Mouse (Mus musculus) intestine, embryonic 16.5 days (tissue): ENCODE measurements around the gene Rfx1. TPM values are rescaled to one million over a fixed set of nuclear protein-coding genes. Genes with fewer than 3 reads are reported as not detected.
A peak's percentile ranks its signal among the peaks of the same experiment; 100 is the strongest.

ENCODE experiments used
- ATAC-seq: fragments of 200-750 bp; cut with Nextera tagmentation; 2 replicates; pipeline ENCODE4 v1.8.0; 2017; ENCODE audit warnings: moderate TSS enrichment, moderate library complexity
- H3K27ac ChIP-seq: fragments of 300-500 bp; sonication (generic); 2 replicates; pipeline ENCODE4 v1.5.1; 2014; ENCODE audit warnings: mild to moderate bottlenecking, low read length
- H3K27me3 ChIP-seq: fragments of 300-500 bp; sonication (generic); replicated peaks from 2 replicates; pipeline ENCODE4 v1.6.1; 2014; ENCODE audit warnings: low read length, control low read depth, mixed read lengths; ENCODE audit not compliant: control insufficient read depth, insufficient read depth
- H3K36me3 ChIP-seq: fragments of 300-500 bp; sonication (generic); 2 replicates; pipeline ENCODE4 v1.6.1; 2014; ENCODE audit warnings: low read length, control low read depth; ENCODE audit not compliant: control insufficient read depth, insufficient read depth
- H3K4me1 ChIP-seq: fragments of 300-500 bp; sonication (generic); 2 replicates; pipeline ENCODE4 v1.6.1; 2014; ENCODE audit warnings: low read length, control low read depth, mixed read lengths; ENCODE audit not compliant: control insufficient read depth, insufficient read depth
- H3K4me2 ChIP-seq: fragments of 300-500 bp; sonication (generic); 2 replicates; pipeline ENCODE4 v1.6.1; 2014; ENCODE audit warnings: low read depth, low read length, control low read depth
- H3K4me3 ChIP-seq: fragments of 300-500 bp; sonication (generic); 2 replicates; pipeline ENCODE4 v1.5.1; 2014; ENCODE audit warnings: mild to moderate bottlenecking, low read length
- H3K9ac ChIP-seq: fragments of 300-500 bp; sonication (generic); 2 replicates; pipeline ENCODE4 v1.6.1; 2014; ENCODE audit warnings: low read depth, low read length
- H3K9me3 ChIP-seq: fragments of 300-500 bp; sonication (generic); 2 replicates; pipeline ENCODE4 v1.6.1; 2016; ENCODE audit warnings: low read length, control low read depth; ENCODE audit not compliant: control insufficient read depth
- WGBS: fragments of 180-500 bp; shearing (Covaris S2); extraction: QIAGEN DNeasy Blood & Tissue Kit; methylation state at CpG from one replicate; pipeline ENCODE4 v1.1.7; 2014; 5-methylcytosine and 5-hydroxymethylcytosine counted together
- polyA plus RNA-seq: library from polyadenylated mRNA; unstranded; fragments of >200 nt; fragmentation: Nextera tagmentation; extraction: Ambion mirVana; gene quantifications from 2 replicates; pipeline ENCODE4 v1.2.1, GENCODE M21; 2015

The Rfx1 gene
- 5.9 and 6.8 TPM in 2 replicates for polyA plus RNA-seq

GRCm38 (mm10) chr8:84066291-84066930, at the start of gene Rfx1:
Gene Rfx1, plus strand, starts transcription at chr8:84066834.
- H3K9ac ChIP-seq: peak within 1 kb of the TSS; percentile 91
- under 1% methylated on average over 51 of the region's 51 CpGs for WGBS
- H3K9me3 ChIP-seq: no peaks in the 10 kb centered on the region
- peak within 1 kb of the TSS; percentile 76 for H3K4me2 ChIP-seq
- H3K27me3 ChIP-seq: no peaks in the 10 kb centered on the region
- H3K4me1 ChIP-seq: peaks cover 26% of the 10 kb centered on the region
- peak within 1 kb of the TSS; percentile 98 for H3K27ac ChIP-seq
- H3K4me3 ChIP-seq: peak within 1 kb of the TSS; percentile 97
- no peaks in the 10 kb centered on the region for H3K36me3 ChIP-seq
- ATAC-seq: peak; percentile 98

- Histone ChIP-seq H3K4me2 (no peak overlapping the region), H3K27ac (no peak overlapping the region), H3K4me3 (no peak overlapping the region), H3K9me3 (no peaks in the 10 kb centered on the region), H3K36me3 (no peaks in the 10 kb centered on the region), H3K4me1 (peaks cover 35% of the 10 kb centered on the region), H3K9ac (no peak overlapping the region), H3K27me3 (no peaks in the 10 kb centered on the region)
- 68% methylated on average over 9 of the region's 9 CpGs for WGBS
- ATAC-seq: no peak
Measured at GRCm38 (mm10) chr8:84019738-84020137, 46.9 kb upstream of the Rfx1 start.

GRCm38 (mm10) chr8:84021096-84021495, 45.5 kb upstream of the Rfx1 start, which contains the start of gene Palm3:
Gene Palm3, plus strand, starts transcription at chr8:84021471.
- peak; percentile 72 for ATAC-seq
- Histone ChIP-seq H3K27me3 (no peaks in the 10 kb centered on the region), H3K36me3 (no peaks in the 10 kb centered on the region), H3K9ac (peak within 1 kb of the TSS; percentile 41), H3K9me3 (no peaks in the 10 kb centered on the region), H3K4me1 (peaks cover 40% of the 10 kb centered on the region), H3K4me3 (peak within 1 kb of the TSS; percentile 41), H3K27ac (peak within 1 kb of the TSS; percentile 27; the same call in 1 of the 2 replicates), H3K4me2 (peak within 1 kb of the TSS; percentile 51)
- WGBS: 7% methylated on average over 18 of the region's 18 CpGs

- Histone ChIP-seq H3K36me3 (no peaks in the 10 kb centered on the region), H3K27me3 (no peaks in the 10 kb centered on the region), H3K9ac (peak overlapping the region; percentile 41), H3K9me3 (no peaks in the 10 kb centered on the region), H3K27ac (peak overlapping the region; percentile 27; the same call in 1 of the 2 replicates), H3K4me1 (peaks cover 41% of the 10 kb centered on the region), H3K4me3 (peak overlapping the region; percentile 41), H3K4me2 (peak overlapping the region; percentile 51)
- 40% methylated on average over 12 of the region's 12 CpGs for WGBS
- ATAC-seq: peak; percentile 7; the same call in 1 of the 2 replicates
Measured at GRCm38 (mm10) chr8:84021569-84021968, 45.1 kb upstream of the Rfx1 start.

- 7% methylated on average over 5 of the region's 5 CpGs for whole genome bisulfite sequencing
- no peak overlapping the region for H3K27ac ChIP-seq
- peak overlapping the region; percentile 29; the same call in 1 of the 2 replicates for H3K4me2 ChIP-seq
- peaks cover 41% of the 10 kb centered on the region for H3K4me1 ChIP-seq
- no peaks in the 10 kb centered on the region for H3K36me3 ChIP-seq
- no peak overlapping the region for H3K4me3 ChIP-seq
- ATAC-seq: peak; percentile 31; the same call in 1 of the 2 replicates
- H3K9ac ChIP-seq: no peak overlapping the region
- no peaks in the 10 kb centered on the region for H3K9me3 ChIP-seq
- H3K27me3 ChIP-seq: no peaks in the 10 kb centered on the region
Measured at GRCm38 (mm10) chr8:84023085-84023484, 43.5 kb upstream of the Rfx1 start.

GRCm38 (mm10) chr8:84023631-84024030, 43.0 kb upstream of the Rfx1 start:
- Histone ChIP-seq H3K9ac (no peak overlapping the region), H3K4me2 (peak overlapping the region; percentile 29; the same call in 1 of the 2 replicates), H3K27ac (no peak overlapping the region), H3K4me1 (peaks cover 41% of the 10 kb centered on the region), H3K36me3 (no peaks in the 10 kb centered on the region), H3K27me3 (no peaks in the 10 kb centered on the region), H3K9me3 (no peaks in the 10 kb centered on the region), H3K4me3 (no peak overlapping the region)
- WGBS: 38% methylated on average over 1 of the region's 1 CpGs
- ATAC-seq: peak; percentile 28; the same call in 1 of the 2 replicates

GRCm38 (mm10) chr8:84024171-84024570, 42.5 kb upstream of the Rfx1 start:
- H3K4me3 ChIP-seq: no peak overlapping the region
- no peak for ATAC-seq
- no peaks in the 10 kb centered on the region for H3K27me3 ChIP-seq
- WGBS: 17% methylated on average over 10 of the region's 10 CpGs
- no peaks in the 10 kb centered on the region for H3K36me3 ChIP-seq
- H3K27ac ChIP-seq: no peak overlapping the region
- no peak overlapping the region for H3K9ac ChIP-seq
- no peak overlapping the region for H3K4me2 ChIP-seq
- H3K9me3 ChIP-seq: no peaks in the 10 kb centered on the region
- H3K4me1 ChIP-seq: peaks cover 41% of the 10 kb centered on the region

GRCm38 (mm10) chr8:84025863-84026262, 40.8 kb upstream of the Rfx1 start:
- H3K9me3 ChIP-seq: no peaks in the 10 kb centered on the region
- peak overlapping the region; percentile 51 for H3K4me3 ChIP-seq
- H3K27me3 ChIP-seq: no peaks in the 10 kb centered on the region
- H3K4me2 ChIP-seq: peak overlapping the region; percentile 90
- ATAC-seq: peak; percentile 34
- no peaks in the 10 kb centered on the region for H3K36me3 ChIP-seq
- peak overlapping the region; percentile 64 for H3K9ac ChIP-seq
- peaks cover 32% of the 10 kb centered on the region for H3K4me1 ChIP-seq
- no peak overlapping the region for H3K27ac ChIP-seq
- 6% methylated on average over 41 of the region's 41 CpGs for WGBS

GRCm38 (mm10) chr8:84027449-84027848, 39.2 kb upstream of the Rfx1 start:
- Histone ChIP-seq H3K9me3 (no peaks in the 10 kb centered on the region), H3K4me1 (peaks cover 23% of the 10 kb centered on the region), H3K36me3 (no peaks in the 10 kb centered on the region), H3K27me3 (no peaks in the 10 kb centered on the region), H3K9ac (no peak overlapping the region), H3K4me2 (no peak overlapping the region), H3K4me3 (no peak overlapping the region), H3K27ac (no peak overlapping the region)
- WGBS: 20% methylated on average over 10 of the region's 10 CpGs
- ATAC-seq: no peak
